Mouse (Mus musculus) CH12.LX (cell line): ENCODE measurements around the gene Amn1. TPM values are rescaled to one million over a fixed set of nuclear protein-coding genes. Genes with fewer than 3 reads are reported as not detected.

Experiments
- DNase-seq: peaks from one replicate; pipeline ENCODE4 v3.0.0-alpha.2; 2013; ENCODE audit errors: extremely low read depth
- H3K27ac ChIP-seq: 2 replicates; pipeline ENCODE4 v1.5.1; 2012; ENCODE audit warnings: low read depth, mild to moderate bottlenecking, control low read depth, moderate library complexity; ENCODE audit not compliant: insufficient read depth
- H3K27me3 ChIP-seq: replicated peaks from 2 replicates; pipeline ENCODE3; 2012; ENCODE audit warnings: inconsistent platforms
- H3K36me3 ChIP-seq, 2 experiments: replicated peaks in 1 of 2; 2 replicates each; pipeline versions ENCODE3 to v1.6.1; 2012; ENCODE audit warnings: inconsistent platforms in 1 of 2, low read length in 1 of 2, mild to moderate bottlenecking in 1 of 2, mixed read lengths in 1 of 2, moderate library complexity in 1 of 2; ENCODE audit not compliant: control insufficient read depth in 1 of 2, insufficient read depth in 1 of 2
- H3K4me1 ChIP-seq, 2 experiments: 2 replicates each; pipeline ENCODE4 v1.6.1; 2012; ENCODE audit warnings: inconsistent platforms in 1 of 2, moderate library complexity in 1 of 2; ENCODE audit not compliant: insufficient read depth in 2 of 2, control insufficient read depth in 1 of 2
- H3K4me2 ChIP-seq: 2 replicates; pipeline ENCODE4 v1.6.1; 2012; ENCODE audit warnings: low read depth, mild to moderate bottlenecking, control low read depth; ENCODE audit not compliant: poor library complexity, insufficient read depth, severe bottlenecking
- H3K4me3 ChIP-seq, 3 experiments: fragments of 150-350 bp in 1 of 3; sonication (generic) in 1 of 3; replicated peaks in 1 of 3; 2 replicates each; pipeline versions ENCODE3 to v1.5.1; 2011 to 2012; ENCODE audit warnings: low read depth in 2 of 3, low read length in 2 of 3, mild to moderate bottlenecking in 2 of 3, moderate library complexity in 2 of 3, control low read depth in 1 of 3, improper control_type of control experiment in 1 of 3, inconsistent platforms in 1 of 3, mixed read lengths in 1 of 3; ENCODE audit not compliant: poor library complexity in 1 of 3
- H3K79me2 ChIP-seq: replicated peaks from 2 replicates; pipeline ENCODE4 v1.6.1; 2012; ENCODE audit warnings: mild to moderate bottlenecking, moderate library complexity; ENCODE audit not compliant: control insufficient read depth, poor library complexity, insufficient read depth, severe bottlenecking; ENCODE audit errors: extremely low read depth
- H3K9ac ChIP-seq: 2 replicates; pipeline ENCODE4 v1.6.1; 2012; ENCODE audit warnings: low read depth, mild to moderate bottlenecking, control low read depth, moderate library complexity; ENCODE audit not compliant: insufficient read depth
- H3K9me3 ChIP-seq: replicated peaks from 2 replicates; pipeline ENCODE3; 2012; ENCODE audit warnings: low read length, inconsistent platforms, mixed read lengths
- BHLHE40 ChIP-seq: IDR thresholded peaks from 2 replicates; pipeline ENCODE4 v1.6.1; 2011; ENCODE audit warnings: mild to moderate bottlenecking, low read depth, low read length, improper control_type of control experiment
- CTCF ChIP-seq, 2 experiments: IDR thresholded peaks in 1 of 2; conservative IDR thresholded peaks in 1 of 2; 2 replicates each; pipeline ENCODE4 v1.5.1; 2011 to 2012; ENCODE audit warnings: low read depth in 2 of 2, low read length in 2 of 2, improper control_type of control experiment in 1 of 2, inconsistent platforms in 1 of 2, mild to moderate bottlenecking in 1 of 2, moderate library complexity in 1 of 2
- E2F4 ChIP-seq: IDR thresholded peaks from 2 replicates; pipeline ENCODE4 v1.6.1; 2011; ENCODE audit warnings: low read depth, low read length, improper control_type of control experiment; ENCODE audit not compliant: insufficient replicate concordance
- ELF1 ChIP-seq: IDR thresholded peaks from 2 replicates; pipeline ENCODE4 v1.6.1; 2014; ENCODE audit warnings: low read depth, mild to moderate bottlenecking, inconsistent platforms, low read length, improper control_type of control experiment
- EP300 ChIP-seq: IDR thresholded peaks from 2 replicates; pipeline ENCODE4 v1.6.1; 2011; ENCODE audit warnings: low read length, improper control_type of control experiment
- IRF4 ChIP-seq: IDR thresholded peaks from 2 replicates; pipeline ENCODE4 v1.6.1; 2014; ENCODE audit warnings: low read depth, mild to moderate bottlenecking, inconsistent platforms, low read length, improper control_type of control experiment
- JUND ChIP-seq: conservative IDR thresholded peaks from 2 replicates; pipeline ENCODE4 v1.6.1; 2011; ENCODE audit warnings: low read depth, low read length, improper control_type of control experiment
- KAT2A ChIP-seq: IDR thresholded peaks from 2 replicates; pipeline ENCODE4 v1.6.1; 2012; ENCODE audit warnings: low read length, improper control_type of control experiment, inconsistent platforms; ENCODE audit not compliant: insufficient replicate concordance
- MAX ChIP-seq: IDR thresholded peaks from 2 replicates; pipeline ENCODE4 v1.6.1; 2011; ENCODE audit warnings: low read length, improper control_type of control experiment
- MAZ ChIP-seq: IDR thresholded peaks from 2 replicates; pipeline ENCODE4 v1.6.1; 2012; ENCODE audit warnings: low read depth, mild to moderate bottlenecking, inconsistent platforms, low read length, improper control_type of control experiment, moderate library complexity
- MXI1 ChIP-seq: IDR thresholded peaks from 2 replicates; pipeline ENCODE4 v1.6.1; 2011; ENCODE audit warnings: mild to moderate bottlenecking, low read depth, low read length, improper control_type of control experiment
- MYC ChIP-seq: IDR thresholded peaks from 2 replicates; pipeline ENCODE4 v1.6.1; 2011; ENCODE audit warnings: low read depth, mild to moderate bottlenecking, improper control_type of control experiment, low read length
- NELFE ChIP-seq: IDR thresholded peaks from 2 replicates; pipeline ENCODE4 v1.6.1; 2011; ENCODE audit warnings: low read depth, low read length, improper control_type of control experiment
- RAD21 ChIP-seq: IDR thresholded peaks from 2 replicates; pipeline ENCODE4 v1.6.1; 2011; ENCODE audit warnings: low read depth, mild to moderate bottlenecking, low read length, improper control_type of control experiment, moderate library complexity
- RCOR1 ChIP-seq: conservative IDR thresholded peaks from 2 replicates; pipeline ENCODE4 v1.6.1; 2012; ENCODE audit warnings: low read depth, mild to moderate bottlenecking, inconsistent platforms, low read length, improper control_type of control experiment
- SIN3A ChIP-seq: IDR thresholded peaks from 2 replicates; pipeline ENCODE4 v1.6.1; 2012; ENCODE audit warnings: low read length, improper control_type of control experiment, inconsistent platforms
- TBP ChIP-seq: conservative IDR thresholded peaks from 2 replicates; pipeline ENCODE4 v1.6.1; 2011; ENCODE audit warnings: low read depth, low read length, improper control_type of control experiment
- TCF12 ChIP-seq: IDR thresholded peaks from 2 replicates; pipeline ENCODE4 v1.6.1; 2014; ENCODE audit warnings: low read depth, mild to moderate bottlenecking, inconsistent platforms, low read length, improper control_type of control experiment
- ZKSCAN1 ChIP-seq: IDR thresholded peaks from 2 replicates; pipeline ENCODE4 v1.6.1; 2012; ENCODE audit warnings: low read depth, inconsistent platforms, low read length, improper control_type of control experiment, borderline replicate concordance
- ZMIZ1 ChIP-seq: IDR thresholded peaks from 2 replicates; pipeline ENCODE4 v1.6.1; 2012; ENCODE audit warnings: low read depth, mild to moderate bottlenecking, inconsistent platforms, low read length, improper control_type of control experiment
- dilution Hi-C: fragments of 300-500 bp; cut with MboI; formaldehyde crosslinking; loops from 2 replicates; pipeline ENCODE4 v1.14.3; 2020; ENCODE audit warnings: low sequenced_read_pairs; ENCODE audit not compliant: extremely low pct_unique_long_range_greater_than_20kb, extremely low pct_ligation_motif_present
- in situ Hi-C: fragments of 300-500 bp; cut with MboI; formaldehyde crosslinking; loops from 3 replicates; pipeline ENCODE4 v1.14.3; 2019; ENCODE audit warnings: low sequenced_read_pairs, low pct_ligation_motif_present, low pct_unique_long_range_greater_than_20kb, mixed read lengths
- polyA plus RNA-seq: library from polyadenylated mRNA; unstranded; fragments of >175 nt; gene quantifications from 2 replicates; pipeline ENCODE4 v1.2.1, GENCODE M21; 2012; ENCODE audit warnings: low read depth; ENCODE audit not compliant: insufficient read length
- total RNA-seq, 2 experiments: library from RNA; depleted of rRNA; stranded (reverse); fragments of 300-350 nt in 1 of 2; fragments of >200 nt in 1 of 2; gene quantifications; 2 replicates each; pipeline ENCODE4 v1.2.3; 2012 to 2014

Gene Amn1
- total and polyA plus RNA-seq, 3 experiments, result 3.2 to 8.9 (median 6.3) TPM

GRCm38 (mm10) chr6:149139011-149139410 is 49.5 kb downstream of the Amn1 start:
- DNase-seq, result peak; percentile 53

GRCm38 (mm10) chr6:149137936-149138335 is 50.6 kb downstream of the Amn1 start:
- H3K4me1 ChIP-seq, result peaks cover 8 to 23% of the 10 kb centered on the region in 2 experiments; a peak in 3 of 4 replicates
- in situ Hi-C loops (no loop called here), dilution Hi-C loops (no loop called here)
- peaks cover 0 to 4% of the 10 kb centered on the region in 2 experiments for H3K36me3 ChIP-seq
- no peak overlapping the region for H3K27ac ChIP-seq
- H3K9ac ChIP-seq, result no peak overlapping the region
- DNase-seq, result no peak
- H3K4me2 ChIP-seq, result no peak overlapping the region
- H3K79me2 ChIP-seq, result no peaks in the 10 kb centered on the region
- TF ChIP-seq JUND, result no peak
- no peak for TF ChIP-seq MAX
- TF ChIP-seq, all 38 proteins: peak for 0
- no peak overlapping the region for H3K4me3 ChIP-seq
- peaks cover 2% of the 10 kb centered on the region for H3K9me3 ChIP-seq
- H3K27me3 ChIP-seq, result no peaks in the 10 kb centered on the region

More at GRCm38 (mm10) chr6:149139011-149139410, 49.5 kb downstream of the Amn1 start:
- Histone ChIP-seq H3K4me2 (no peak overlapping the region), H3K9ac (no peak overlapping the region), H3K79me2 (0 out of 2 replicates have a peak, but pooled peaks cover 1% of the 10 kb centered on the region), H3K27me3 (no peaks in the 10 kb centered on the region), H3K36me3 (peaks cover 0 to 9% of the 10 kb centered on the region in 2 experiments), H3K9me3 (peaks cover 2% of the 10 kb centered on the region), H3K4me1 (peaks cover 10 to 25% of the 10 kb centered on the region in 2 experiments; a peak in 3 of 4 replicates), H3K27ac (no peak overlapping the region), H3K4me3 (no peak overlapping the region)
- TF ChIP-seq KAT2A, result no peak
- no peak for TF ChIP-seq SIN3A
- no peak for TF ChIP-seq E2F4
- peak; percentile 83 for TF ChIP-seq IRF4
- TF ChIP-seq ELF1, result peak; percentile 29; the same call in 1 of the 2 replicates
- TF ChIP-seq RCOR1, result no peak
- TF ChIP-seq ZMIZ1, result no peak
- no peak for TF ChIP-seq CTCF (conservative IDR thresholded peaks at IDR 0.05 in 1 of 2, IDR thresholded peaks at IDR 0.05 in 1 of 2; ENCODE audit: low read depth in 2 of 2, low read length in 2 of 2)
- no peak for TF ChIP-seq TBP
- TF ChIP-seq MAZ, result no peak
- peak; percentile 28; the same call in 1 of the 2 replicates for TF ChIP-seq TCF12
- no peak for TF ChIP-seq BHLHE40
- TF ChIP-seq MXI1, result no peak
- no peak for TF ChIP-seq RAD21
- TF ChIP-seq NELFE, result no peak
- TF ChIP-seq MYC, result no peak
- TF ChIP-seq ZKSCAN1, result no peak
- peak; percentile 53 for TF ChIP-seq EP300
- in situ Hi-C loops (no loop called here), dilution Hi-C loops (no loop called here)
